Mouse (Mus musculus): ENCODE results near the gene Chl1.

Gene Chl1

DNA sequence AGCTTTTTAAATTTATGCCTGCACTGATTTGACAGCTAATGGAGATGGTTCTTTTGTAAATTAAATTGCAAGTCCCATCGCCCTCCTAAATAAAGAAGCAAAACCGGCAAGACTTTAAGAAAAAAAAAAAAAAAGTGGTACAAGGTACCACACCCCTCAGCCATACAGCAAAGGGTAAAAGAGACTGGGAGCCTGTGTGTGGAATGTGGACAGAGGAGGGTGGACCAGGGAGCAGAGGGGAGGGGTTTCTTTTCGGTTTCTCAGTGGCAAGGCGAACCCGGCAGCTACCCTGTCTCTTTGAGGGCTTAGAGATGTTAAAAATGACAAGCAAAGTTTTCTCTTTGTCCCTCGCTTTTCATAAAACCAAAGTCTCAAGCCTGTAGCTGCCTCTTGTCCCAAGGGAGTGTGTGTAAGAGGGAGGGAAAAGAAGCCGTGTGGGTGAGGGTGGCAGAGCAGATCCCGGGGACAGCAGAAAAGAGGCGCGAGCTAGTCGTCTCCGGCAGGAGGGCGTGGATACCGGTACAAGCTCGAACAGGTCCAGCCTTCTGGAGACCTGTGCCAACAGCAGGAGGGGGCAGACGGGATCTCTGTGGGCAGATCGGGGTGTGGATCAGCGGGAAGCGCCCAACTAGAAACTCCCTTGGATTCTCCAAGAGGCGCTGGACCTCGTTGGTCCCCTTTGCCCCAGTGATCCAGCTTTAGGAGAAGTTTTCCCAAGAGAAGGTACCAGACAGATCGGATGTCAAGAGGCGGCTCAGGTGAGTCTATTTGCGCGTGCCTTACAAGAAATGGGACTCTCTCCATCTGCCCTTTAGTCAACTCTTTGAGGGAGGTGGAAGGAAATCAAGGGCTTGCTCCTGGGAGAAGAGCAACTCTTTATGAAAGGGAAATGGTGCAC lies at the start of gene Chl1:
Gene Chl1, plus strand, starts transcription at position 195 of the 898 bp plus-strand sequence.
- DNase-seq (ENCODE audit: low spot score in 2 of 2): peak in 1 of 2 experiments; percentile 23

DNA sequence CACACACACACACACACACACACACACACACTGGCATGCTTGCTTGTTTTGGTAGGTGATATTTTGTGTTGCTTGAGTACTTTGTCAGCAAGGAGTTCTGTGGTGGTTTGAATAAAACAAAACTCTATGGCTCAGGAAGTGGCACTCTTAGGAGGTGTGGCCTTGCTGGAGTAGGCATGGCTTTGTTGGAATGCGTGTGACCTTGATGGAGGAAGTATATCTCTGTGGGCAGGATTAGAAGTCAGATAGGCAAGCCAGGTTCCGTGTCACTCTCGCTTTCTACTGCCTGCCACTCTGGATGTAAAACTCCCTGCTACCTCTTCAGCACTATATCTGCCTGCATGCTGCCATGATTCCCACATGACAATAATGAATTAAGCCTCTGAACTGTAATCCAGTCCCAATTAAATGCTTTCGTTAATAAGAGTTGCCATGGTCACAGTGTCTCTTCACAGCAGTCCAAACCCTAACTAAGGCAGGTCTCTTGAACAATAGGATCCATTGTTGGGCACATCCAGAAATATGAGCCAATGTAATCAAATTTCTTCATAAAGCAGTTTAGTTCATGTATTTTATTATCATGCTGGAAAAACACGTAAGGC lies 44.8 kb upstream of the Chl1 start:
- no peak for DNase-seq (ENCODE audit: low spot score in 2 of 2)

DNA sequence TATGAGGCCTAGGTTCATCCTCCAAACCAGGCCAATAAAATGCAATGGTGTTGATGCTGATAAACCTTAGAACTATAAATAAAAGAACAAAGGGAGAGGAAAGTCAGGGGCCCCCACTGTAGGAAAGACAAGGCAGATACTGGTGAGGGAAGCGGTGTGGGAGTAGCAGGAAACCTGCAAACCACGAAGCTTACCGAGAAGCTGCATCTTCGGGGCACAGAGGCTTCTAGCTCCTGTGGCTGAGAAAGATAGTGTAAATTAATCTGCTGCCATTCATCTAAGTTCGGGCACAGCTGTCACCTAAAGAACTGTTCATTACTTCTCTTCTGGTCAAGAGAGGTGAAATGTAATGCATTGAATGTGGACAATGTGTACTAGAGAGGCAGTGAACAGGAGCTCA lies 37.1 kb upstream of the Chl1 start:
- DNase-seq (ENCODE audit: low spot score in 2 of 2): no peak

DNA sequence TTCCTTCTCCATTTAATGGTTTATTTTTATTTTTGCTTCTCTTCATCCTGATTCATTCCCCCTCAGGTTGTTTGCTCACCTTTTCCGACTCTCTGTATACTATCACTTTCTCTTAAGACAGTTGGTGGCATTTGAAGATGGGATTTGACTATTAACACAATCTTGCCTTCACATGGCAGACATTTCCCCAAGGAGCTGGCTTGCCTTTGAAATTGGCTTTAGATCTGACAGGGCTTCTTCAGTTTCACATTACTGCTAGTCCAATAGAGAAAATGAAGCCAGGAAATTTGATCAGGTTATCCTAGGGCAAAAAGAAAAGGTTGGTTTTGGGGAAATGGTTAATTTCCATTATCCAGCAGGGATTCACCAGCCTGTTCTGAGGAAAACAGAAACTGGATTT lies 23.2 kb upstream of the Chl1 start:
- no peak for DNase-seq (ENCODE audit: low spot score in 2 of 2)

DNA sequence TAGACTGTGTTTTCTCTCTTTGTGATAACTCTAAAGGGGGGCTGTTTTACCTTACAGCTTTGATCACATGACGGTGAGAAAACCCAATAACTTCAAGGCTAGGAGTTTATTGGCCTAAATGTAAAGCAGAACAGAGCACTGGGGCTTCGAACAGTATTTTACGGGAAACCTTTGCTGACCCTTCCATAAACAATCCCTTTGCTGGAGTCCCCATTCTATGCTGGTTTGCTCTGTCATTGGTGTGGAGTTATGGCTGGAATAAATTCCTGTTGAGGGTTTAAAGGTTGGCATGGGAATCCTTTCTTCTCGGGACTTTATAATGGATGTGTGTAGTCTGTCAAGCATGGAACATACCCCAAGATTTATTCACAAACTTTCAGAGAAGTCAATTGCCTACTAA lies 12.0 kb upstream of the Chl1 start:
- no peak for DNase-seq (ENCODE audit: low spot score in 2 of 2)

DNA sequence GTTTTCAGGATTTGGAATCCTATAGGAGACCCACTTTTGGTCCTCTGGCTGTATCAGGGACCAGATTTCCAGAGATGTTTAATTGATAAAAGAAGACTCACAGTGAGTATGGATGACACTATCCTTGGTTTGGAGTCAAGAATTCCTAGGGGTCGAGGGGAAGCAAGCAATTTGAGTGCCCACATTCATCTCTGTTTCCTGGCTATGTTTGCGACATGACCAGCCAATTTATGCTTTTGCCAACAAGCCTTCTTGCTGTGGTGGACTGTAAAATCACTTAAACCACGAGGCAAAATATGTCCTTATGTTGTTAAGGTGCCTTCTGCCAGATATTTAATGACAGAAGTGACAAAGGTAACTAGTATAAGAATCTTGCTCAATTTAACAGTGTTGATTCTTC lies 6.3 kb upstream of the Chl1 start:
- no peak for DNase-seq (ENCODE audit: low spot score in 2 of 2)

DNA sequence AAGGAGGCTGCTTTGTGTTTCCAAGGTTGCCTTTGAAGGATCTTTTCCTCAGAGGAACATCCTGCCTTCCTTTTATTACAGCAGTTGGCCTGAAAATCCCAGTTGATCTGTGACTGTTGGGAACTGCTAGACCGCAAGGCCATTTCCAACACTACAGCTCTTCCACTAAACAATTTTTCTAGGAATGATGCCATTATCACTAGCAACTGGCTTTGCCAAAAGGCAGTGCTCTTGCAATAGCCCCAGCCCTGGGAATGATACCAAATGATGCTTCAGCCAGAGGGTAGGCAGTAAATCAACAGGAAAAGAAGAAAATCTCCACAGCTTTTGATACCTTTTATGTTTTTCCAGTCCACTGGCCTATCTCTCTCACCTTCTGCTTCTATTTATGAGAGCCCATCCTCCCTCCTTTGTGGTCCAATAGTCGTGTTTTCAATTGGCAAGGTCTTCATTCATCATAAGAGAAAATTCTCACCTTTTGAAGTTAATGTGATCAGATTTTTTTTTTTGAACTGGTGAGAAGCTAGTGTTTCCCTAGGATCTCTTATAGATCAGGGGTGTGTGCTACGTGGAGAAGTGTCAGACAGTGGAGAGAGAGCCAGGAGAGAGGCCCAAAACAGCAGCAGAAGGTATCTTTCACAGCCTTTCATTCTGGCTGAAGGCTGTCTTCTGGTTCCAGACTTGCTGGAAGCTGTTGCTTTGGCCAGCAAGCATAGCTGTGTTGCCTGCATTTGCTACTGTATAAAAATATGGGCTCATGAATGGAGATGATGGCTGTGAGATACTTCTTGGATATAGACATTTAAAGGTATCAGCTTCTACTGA lies 2.4 kb upstream of the Chl1 start:
- peak in 1 of 2 experiments; percentile 21 for DNase-seq (ENCODE audit: low spot score in 2 of 2)

DNA sequence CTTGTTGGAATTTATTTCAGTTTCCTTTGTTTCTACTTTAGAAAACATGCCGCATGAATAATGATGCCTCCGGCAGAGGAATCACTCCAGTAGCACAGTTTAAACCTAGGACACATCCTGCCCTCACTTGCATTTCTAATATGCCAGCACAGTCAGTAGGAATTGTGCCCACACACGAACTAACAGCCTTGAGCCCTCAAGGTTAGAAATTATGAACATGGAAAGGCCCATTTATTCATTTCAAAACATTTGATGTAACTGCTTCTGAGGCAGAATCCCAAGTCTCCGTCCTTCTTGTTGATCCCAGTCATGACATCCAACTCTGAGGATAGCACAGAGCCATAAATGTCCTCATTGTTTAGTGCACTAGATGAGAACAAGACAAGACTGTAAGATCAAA lies 790 bp upstream of the Chl1 start:
- DNase-seq (ENCODE audit: low spot score in 2 of 2): no peak

DNA sequence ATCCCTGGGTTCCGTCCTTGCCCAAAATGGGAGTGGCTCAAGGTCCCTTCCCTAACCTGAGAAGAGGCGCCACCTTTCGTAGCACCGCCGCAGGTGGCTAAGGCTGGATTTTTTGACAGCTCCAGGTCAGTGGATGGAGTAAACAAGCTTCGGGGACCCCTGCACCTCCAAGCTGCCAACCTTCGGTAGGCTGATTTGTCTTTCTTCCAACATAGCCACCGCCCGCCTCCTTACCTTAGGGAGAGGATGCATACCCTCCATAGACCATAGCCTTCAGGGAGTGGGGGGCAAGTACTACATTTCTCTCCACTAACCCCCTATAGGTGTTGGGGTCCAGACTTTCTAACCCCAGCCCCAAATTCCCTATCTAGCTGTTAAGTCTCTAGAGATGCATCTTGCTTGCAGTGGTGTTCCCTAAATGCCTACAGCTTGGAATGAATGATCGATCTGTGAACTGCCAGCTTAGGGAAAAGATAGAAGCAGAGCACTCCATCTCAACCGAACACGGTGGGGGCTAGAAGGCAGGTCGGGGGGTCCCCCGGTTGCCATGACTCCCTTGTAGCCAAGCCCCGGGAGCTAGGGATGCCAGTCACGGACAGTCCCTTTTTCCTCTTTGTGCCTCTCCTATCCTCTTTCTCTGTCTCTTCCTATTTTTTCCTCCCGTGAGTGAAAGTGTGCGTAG lies 1.0 kb downstream of the Chl1 start:
- DNase-seq (ENCODE audit: low spot score in 2 of 2): no peak

DNA sequence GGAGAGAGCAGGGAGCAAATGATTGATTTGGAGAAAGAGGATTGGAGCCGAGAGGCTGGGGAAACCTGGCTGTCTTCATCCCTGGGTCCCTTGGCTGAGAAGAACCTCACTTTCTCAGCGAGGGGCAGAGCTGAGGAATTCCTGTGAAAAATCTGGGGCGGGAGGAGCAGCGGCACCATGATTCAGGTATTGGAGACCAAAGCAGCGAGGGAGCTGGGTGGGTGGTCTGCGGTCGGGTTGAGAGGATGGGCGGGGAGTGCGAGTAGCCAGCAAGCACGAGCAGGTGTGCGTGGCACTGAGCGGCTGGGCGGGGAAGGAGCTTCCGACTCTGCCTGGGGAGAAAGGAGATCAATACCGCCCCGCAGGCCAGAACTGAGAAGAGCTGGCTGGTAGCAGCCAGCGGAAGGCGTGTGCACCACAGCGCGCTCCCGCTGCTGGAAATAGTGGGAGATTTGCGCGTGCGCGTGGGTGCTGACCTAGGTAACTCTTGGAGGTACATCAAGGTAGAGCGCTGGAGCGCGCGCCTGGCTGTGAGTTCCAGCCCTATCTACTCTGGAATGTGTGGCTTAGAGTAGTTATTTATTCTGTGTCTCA lies 1.7 kb downstream of the Chl1 start:
- peak in 1 of 2 experiments; percentile 19 for DNase-seq (ENCODE audit: low spot score in 2 of 2)

DNA sequence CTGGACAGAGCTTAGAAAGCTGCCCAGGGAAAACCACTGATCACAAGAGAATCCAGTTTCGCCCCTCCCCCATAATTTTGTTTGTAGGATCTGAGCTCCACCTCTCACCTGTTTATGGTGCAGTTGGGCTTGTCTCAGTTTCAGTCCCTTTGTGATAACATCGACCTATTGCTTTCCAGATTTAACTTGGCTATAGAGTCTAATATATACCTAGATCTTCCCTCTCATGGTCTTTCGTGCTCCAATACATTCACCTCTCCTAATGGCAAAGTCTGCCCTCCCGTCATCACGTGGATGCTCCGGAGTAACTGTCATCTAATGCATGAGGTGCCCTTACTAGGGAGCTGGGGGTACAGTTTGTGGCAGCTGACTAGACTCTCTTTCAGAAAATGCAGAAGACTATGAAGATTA lies 2.5 kb downstream of the Chl1 start:
- DNase-seq (ENCODE audit: low spot score in 2 of 2): no peak

DNA sequence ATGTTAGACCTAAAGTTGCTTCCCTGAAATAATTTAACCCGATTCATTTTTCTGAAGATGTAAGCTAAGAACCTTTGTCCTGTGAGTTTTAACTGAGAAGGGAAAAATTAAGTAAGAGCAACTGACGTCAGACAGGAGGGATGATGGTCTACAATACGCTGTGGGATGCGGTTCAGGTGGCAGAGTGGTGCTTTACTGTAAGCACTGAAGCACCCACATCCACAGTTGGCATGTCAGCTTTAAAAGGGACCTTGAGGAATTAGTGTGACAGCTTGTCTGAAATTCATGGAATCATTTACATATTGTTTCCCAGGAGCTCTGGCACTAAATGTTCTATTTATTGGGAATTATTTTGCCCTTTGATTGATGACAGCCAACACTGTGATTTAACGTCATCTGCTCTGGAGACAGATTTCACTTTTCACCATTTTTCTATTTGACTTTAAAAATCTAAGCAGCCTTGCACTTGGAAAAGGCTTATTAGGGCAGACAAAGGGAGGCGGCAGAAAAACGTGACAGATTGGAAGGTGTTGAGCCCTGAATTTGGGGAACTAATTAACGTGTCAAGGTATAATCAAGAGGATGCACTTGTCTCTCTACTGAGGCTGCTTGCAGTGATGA lies 3.3 kb downstream of the Chl1 start:
- no peak for DNase-seq (ENCODE audit: low spot score in 2 of 2)

DNA sequence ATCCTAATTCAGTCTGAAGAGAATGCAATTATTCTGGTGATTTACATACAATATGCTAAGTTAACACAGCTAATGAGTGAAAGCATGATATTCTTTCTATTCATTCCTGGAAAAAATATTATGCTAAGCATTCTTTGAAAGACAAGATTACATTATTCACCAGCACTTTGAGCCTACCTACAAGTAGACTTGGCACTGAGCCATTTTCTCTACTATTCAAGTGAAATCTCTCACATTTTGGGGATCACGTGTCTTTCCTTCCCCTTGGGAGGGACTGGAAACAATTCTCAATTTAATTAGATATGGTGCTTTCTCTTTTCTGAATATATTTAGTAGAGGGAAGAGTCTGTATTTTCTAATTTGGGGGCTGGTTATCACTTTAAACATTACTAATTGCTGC lies 4.0 kb downstream of the Chl1 start:
- no peak for DNase-seq (ENCODE audit: low spot score in 2 of 2)

DNA sequence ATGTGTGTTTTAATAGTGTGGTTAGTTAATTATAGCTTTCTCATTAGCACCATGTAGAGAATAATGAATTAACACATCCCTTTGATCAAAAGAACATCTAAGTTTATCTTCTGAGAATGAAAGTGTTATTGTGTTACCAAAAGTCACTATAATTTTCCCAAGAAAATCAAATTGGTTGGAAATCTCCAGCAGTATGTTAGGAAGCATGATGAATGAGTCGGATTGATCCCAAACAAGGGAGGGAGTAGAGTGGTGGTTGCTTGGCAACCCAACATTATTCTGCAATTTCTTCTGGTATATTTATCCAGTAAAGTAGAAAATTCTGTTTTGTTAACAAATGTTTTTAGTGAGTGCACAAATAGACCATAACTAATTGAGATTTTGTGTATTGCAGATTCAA lies 4.4 kb downstream of the Chl1 start:
- no peak for DNase-seq (ENCODE audit: low spot score in 2 of 2)

DNA sequence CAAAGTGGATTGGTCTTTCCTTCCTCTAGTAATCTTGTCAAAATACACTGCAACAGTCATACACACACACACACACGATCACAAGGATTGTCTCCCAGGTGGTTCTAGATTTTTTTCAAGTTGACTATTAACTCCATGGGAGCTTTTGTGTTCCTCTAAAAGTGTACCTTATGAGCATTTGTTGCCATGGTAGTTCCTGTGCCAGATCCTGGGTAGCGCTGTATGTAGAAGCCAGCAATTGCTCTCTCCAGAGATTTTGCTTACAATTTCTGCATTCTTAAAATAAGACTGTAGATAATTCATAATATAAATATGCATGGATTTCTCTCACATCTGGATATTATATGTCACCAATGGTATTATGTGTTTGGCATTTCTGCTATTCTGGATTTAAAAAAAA lies 9.2 kb downstream of the Chl1 start:
- no peak for DNase-seq (ENCODE audit: low spot score in 2 of 2)

DNA sequence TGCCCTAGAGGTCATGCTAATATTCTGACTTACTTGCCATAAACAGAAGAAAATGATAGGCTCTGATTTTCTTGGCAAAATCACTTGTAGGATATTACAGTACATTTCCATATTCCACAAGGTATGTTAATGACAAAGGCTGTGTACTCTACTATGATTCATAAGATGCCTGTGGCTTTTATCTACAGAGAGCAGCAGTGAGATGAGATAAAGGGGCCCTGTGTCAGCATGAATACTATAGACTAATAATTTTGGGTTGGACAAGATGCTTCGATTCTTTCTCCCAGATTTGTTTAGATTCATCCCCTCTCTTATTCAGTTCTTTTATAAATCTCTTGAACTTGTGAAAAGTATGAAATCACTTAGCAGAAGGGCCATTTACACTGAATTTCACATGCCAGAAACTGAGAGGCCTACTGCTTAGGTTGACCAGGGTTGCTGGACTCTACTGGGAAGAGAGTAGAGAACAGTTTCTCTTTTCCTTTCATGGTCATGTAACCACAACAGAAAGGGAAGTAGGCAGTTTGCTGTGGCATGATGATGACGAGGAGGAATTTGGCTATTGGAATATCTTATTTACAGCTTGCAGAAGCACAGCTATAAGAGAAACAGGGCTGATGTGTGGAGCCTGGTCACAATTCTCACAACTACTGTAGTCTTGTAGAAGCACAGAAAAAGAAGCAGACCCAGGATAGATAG lies 15.1 kb downstream of the Chl1 start:
- no peak for DNase-seq (ENCODE audit: low spot score in 2 of 2)

DNA sequence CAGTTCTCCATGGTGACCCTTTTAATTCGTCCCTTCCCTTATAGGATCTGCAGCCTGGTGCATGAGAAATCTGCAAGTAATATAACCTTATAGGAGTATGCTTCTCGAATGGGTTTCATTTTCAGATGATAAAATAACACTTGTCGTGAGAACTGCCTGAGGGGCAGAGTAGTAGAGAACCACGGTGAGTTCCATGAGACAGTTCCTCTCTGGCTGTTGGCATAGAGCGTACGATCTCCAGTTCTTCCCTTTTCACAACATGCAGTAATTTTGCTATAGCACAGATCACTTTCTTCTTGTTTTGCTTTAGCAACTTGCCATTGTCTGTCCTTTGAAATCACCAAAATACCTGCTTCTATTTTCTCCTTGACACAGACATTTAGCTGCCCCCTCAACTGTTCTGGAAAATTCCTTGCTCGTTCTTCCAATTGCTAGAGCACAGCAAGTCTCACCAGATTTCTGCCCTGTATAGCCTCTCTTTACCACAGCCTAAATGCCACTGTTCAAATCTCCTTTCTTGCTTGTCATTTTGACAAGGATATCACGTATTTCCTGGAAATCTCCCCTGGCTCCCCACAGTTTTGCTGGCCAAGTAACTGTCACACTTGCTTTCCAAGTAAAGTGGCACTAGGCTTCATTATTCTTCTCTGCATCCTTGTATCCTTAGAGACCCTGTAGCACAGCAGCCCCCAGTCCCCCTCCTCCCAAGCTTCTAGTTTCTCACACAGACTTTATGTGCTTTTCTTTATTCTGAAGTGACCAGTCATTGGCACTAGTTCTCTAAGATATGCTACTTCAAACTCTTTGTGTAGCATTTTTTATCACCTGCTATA lies 16.8 kb downstream of the Chl1 start:
- DNase-seq (ENCODE audit: low spot score in 2 of 2): no peak

DNA sequence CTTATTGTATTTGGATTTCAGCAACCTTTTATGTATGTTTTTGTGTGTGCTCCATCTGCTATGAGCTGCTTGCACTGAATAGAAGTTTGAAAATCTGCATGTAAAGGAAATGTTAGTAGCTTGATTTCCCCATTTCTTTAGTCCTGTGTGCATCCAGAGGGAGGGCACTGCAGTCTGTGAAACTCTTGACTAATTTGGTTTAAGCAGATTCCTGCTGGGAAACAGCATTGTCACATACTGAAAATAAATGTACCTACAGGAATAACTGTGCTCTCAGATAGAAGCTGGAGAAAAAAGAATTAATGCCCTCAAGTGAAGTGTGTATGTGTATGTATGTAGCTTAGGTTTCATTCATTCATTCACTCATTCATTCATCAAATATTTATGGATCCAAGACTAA lies 22.7 kb downstream of the Chl1 start:
- DNase-seq (ENCODE audit: low spot score in 2 of 2): no peak

DNA sequence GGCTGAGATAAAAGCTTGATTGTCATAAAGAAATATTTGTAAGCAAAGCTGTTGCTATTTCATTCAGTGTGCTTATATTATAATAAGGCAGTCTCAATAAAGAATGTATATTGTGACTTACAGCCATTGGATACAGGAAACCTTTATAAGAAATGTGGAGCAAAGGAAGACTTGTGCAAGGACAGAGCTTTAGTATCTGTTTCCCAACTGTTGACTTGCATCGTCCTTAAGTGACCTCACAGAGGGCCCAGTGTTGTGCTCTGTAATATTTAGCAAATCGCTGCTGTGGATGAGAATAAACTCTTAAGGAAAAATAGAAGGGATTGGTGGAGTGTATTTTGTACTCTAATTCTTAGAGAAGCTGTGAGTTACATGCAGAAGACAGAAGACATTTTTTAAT lies 23.6 kb downstream of the Chl1 start:
- DNase-seq (ENCODE audit: low spot score in 2 of 2): no peak

DNA sequence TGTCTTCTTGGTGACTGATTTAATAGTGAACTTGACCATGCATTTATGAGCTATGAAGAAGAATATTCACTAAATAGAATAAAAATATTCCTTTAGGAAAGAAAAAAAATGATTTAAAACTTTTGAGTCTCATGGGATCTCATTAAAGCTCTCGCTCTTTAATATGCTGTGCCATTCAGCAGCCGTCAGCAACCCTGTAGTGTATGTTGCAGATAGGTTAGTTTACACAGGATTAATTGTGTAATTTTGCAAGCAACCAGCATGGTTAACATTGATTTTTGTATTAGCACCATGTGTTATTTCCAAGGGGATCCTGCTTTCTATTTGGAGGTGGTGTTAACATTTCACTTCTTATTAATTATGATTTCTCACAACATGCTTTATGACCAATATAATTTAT lies 32.2 kb downstream of the Chl1 start:
- no peak for DNase-seq (ENCODE audit: low spot score in 2 of 2)

Data from urinary bladder, postnatal 4 days (tissue).